Mouse (Mus musculus): ENCODE data around the gene Sh3rf3. TPM values are rescaled to one million over a fixed set of nuclear protein-coding genes. Genes with fewer than 3 reads are reported as not detected.

Gene Sh3rf3
- total RNA-seq, 2 experiments from 2014 or later, result 1.7 to 2.8 TPM

- DNase-seq, result no peak
Observed at GRCm38 (mm10) chr10:58854548-58855198, 41.5 kb downstream of the Sh3rf3 start.

- DNase-seq, result no peak
Observed at GRCm38 (mm10) chr10:58855199-58855751, 42.1 kb downstream of the Sh3rf3 start.

GRCm38 (mm10) chr10:58855814-58856213 lies 42.7 kb downstream of the Sh3rf3 start:
- DNase-seq, result no peak

- DNase-seq, result no peak
Observed at GRCm38 (mm10) chr10:58856742-58857141, 43.6 kb downstream of the Sh3rf3 start.

- no peak for DNase-seq
Observed at GRCm38 (mm10) chr10:58864735-58865134, 51.6 kb downstream of the Sh3rf3 start.

- no peak for DNase-seq
Observed at GRCm38 (mm10) chr10:58867536-58867935, 54.4 kb downstream of the Sh3rf3 start.

GRCm38 (mm10) chr10:58869836-58870235 lies 56.7 kb downstream of the Sh3rf3 start:
- DNase-seq, result peak; percentile 9

GRCm38 (mm10) chr10:58871149-58871820 lies 58.1 kb downstream of the Sh3rf3 start:
- peak; percentile 10 for DNase-seq

- no peak for DNase-seq
Observed at GRCm38 (mm10) chr10:58871821-58872577, 58.8 kb downstream of the Sh3rf3 start.

- no peak for DNase-seq
Observed at GRCm38 (mm10) chr10:58877835-58878234, 64.7 kb downstream of the Sh3rf3 start.

- DNase-seq, result no peak
Observed at GRCm38 (mm10) chr10:58878636-58879035, 65.5 kb downstream of the Sh3rf3 start.

GRCm38 (mm10) chr10:58882741-58883140 lies 69.6 kb downstream of the Sh3rf3 start:
- peak; percentile 37 for DNase-seq

- DNase-seq, result no peak
Observed at GRCm38 (mm10) chr10:58885351-58885750, 72.2 kb downstream of the Sh3rf3 start.

- DNase-seq, result no peak
Observed at GRCm38 (mm10) chr10:58885816-58886215, 72.7 kb downstream of the Sh3rf3 start.

- peak; percentile 3 for DNase-seq
Observed at GRCm38 (mm10) chr10:58890671-58891439, 77.7 kb downstream of the Sh3rf3 start.

- no peak for DNase-seq
Observed at GRCm38 (mm10) chr10:58895431-58895830, 82.3 kb downstream of the Sh3rf3 start.

GRCm38 (mm10) chr10:58897009-58897543 lies 83.9 kb downstream of the Sh3rf3 start:
- DNase-seq, result no peak

- no peak for DNase-seq
Observed at GRCm38 (mm10) chr10:58905253-58905652, 92.1 kb downstream of the Sh3rf3 start.

GRCm38 (mm10) chr10:58907001-58907443 lies 93.9 kb downstream of the Sh3rf3 start:
- peak; percentile 11 for DNase-seq

GRCm38 (mm10) chr10:58908451-58908850 lies 95.3 kb downstream of the Sh3rf3 start:
- no peak for DNase-seq

Data from adrenal gland, postnatal 10 days (tissue).